Mouse (Mus musculus) olfactory bulb, adult 2 months (tissue): ENCODE measurements around the gene Dock2.

ENCODE experiments used
- CTCF ChIP-seq: fragments of 200-500 bp; IDR thresholded peaks from 2 replicates; pipeline ENCODE4 v1.5.1; 2012; ENCODE audit warnings: low read depth, mild to moderate bottlenecking, low read length, moderate library complexity; ENCODE audit not compliant: insufficient read depth
- POLR2A ChIP-seq: fragments of 200-500 bp; IDR thresholded peaks from 2 replicates; pipeline ENCODE4 v1.6.1; 2012; ENCODE audit warnings: mild to moderate bottlenecking, low read depth, low read length, moderate library complexity; ENCODE audit not compliant: insufficient read depth

- TF ChIP-seq CTCF: no peak
- no peak for TF ChIP-seq POLR2A
Measured at GRCm38 (mm10) chr11:34479301-34479700, 304.4 kb downstream of the Dock2 start.
